Mouse (Mus musculus) limb, embryonic 13.5 days (tissue): ENCODE results near the gene Ssr2. TPM values are rescaled to one million over a fixed set of nuclear protein-coding genes. Genes with fewer than 3 reads are reported as not detected.

ENCODE experiments used
- ATAC-seq: fragments of 200-750 bp; cut with Nextera tagmentation; 2 replicates; pipeline ENCODE4 v1.8.0; 2017; ENCODE audit warnings: low read depth, moderate number of reproducible peaks, moderate TSS enrichment; ENCODE audit not compliant: low FRiP score
- H3K27ac ChIP-seq: fragments of 300-500 bp; sonication (generic); 2 replicates; pipeline ENCODE4 v1.5.1; 2015; ENCODE audit warnings: inconsistent platforms, mild to moderate bottlenecking, moderate library complexity
- H3K27me3 ChIP-seq: fragments of 300-500 bp; sonication (generic); 2 replicates; pipeline ENCODE4 v1.6.1; 2015; ENCODE audit warnings: mild to moderate bottlenecking, inconsistent platforms
- H3K36me3 ChIP-seq: fragments of 300-500 bp; sonication (generic); 2 replicates; pipeline ENCODE4 v1.6.1; 2015; ENCODE audit warnings: inconsistent platforms, mild to moderate bottlenecking, moderate library complexity
- H3K4me1 ChIP-seq: fragments of 300-500 bp; sonication (generic); 2 replicates; pipeline ENCODE4 v1.6.1; 2015; ENCODE audit warnings: inconsistent platforms
- H3K4me2 ChIP-seq: fragments of 300-500 bp; sonication (generic); replicated peaks from 2 replicates; pipeline ENCODE4 v1.6.1; 2015; ENCODE audit warnings: inconsistent platforms, mild to moderate bottlenecking, moderate library complexity
- H3K4me3 ChIP-seq: fragments of 300-500 bp; sonication (generic); 2 replicates; pipeline ENCODE4 v1.5.1; 2015; ENCODE audit warnings: moderate library complexity, mild to moderate bottlenecking, inconsistent platforms
- H3K9ac ChIP-seq: fragments of 300-500 bp; sonication (generic); 2 replicates; pipeline ENCODE4 v1.6.1; 2015; ENCODE audit warnings: mild to moderate bottlenecking, inconsistent platforms
- H3K9me3 ChIP-seq: fragments of 300-500 bp; sonication (generic); 2 replicates; pipeline ENCODE4 v1.6.1; 2016; ENCODE audit warnings: inconsistent platforms
- WGBS: fragments of 180-500 bp; shearing (Covaris S2); methylation state at CpG from one replicate; pipeline ENCODE4 v1.1.7; 2015; 5-methylcytosine and 5-hydroxymethylcytosine counted together
- polyA plus RNA-seq: library from polyadenylated mRNA; unstranded; fragments of >200 nt; fragmentation: Nextera tagmentation; extraction: Ambion mirVana; gene quantifications from 2 replicates; pipeline ENCODE4 v1.2.1, GENCODE M21; 2015

Ssr2 gene
- polyA plus RNA-seq, 1 experiment from 2014 or later: 306 TPM

GRCm38 (mm10) chr3:88555731-88556130 lies 19.9 kb upstream of the Ssr2 start:
- Histone ChIP-seq H3K4me1 (peaks cover 26% of the 10 kb centered on the region), H3K9me3 (no peaks in the 10 kb centered on the region), H3K27me3 (no peaks in the 10 kb centered on the region), H3K36me3 (peaks cover 53% of the 10 kb centered on the region), H3K9ac (no peak overlapping the region), H3K27ac (no peak overlapping the region), H3K4me3 (no peak overlapping the region), H3K4me2 (peak overlapping the region; percentile 81; the same call in 1 of the 2 replicates)
- ATAC-seq: no peak
- WGBS: 94% methylated on average over 6 of the region's 6 CpGs

GRCm38 (mm10) chr3:88556616-88557015 lies 19.1 kb upstream of the Ssr2 start:
- H3K9me3 ChIP-seq: no peaks in the 10 kb centered on the region
- H3K4me1 ChIP-seq: peaks cover 22% of the 10 kb centered on the region
- no peaks in the 10 kb centered on the region for H3K27me3 ChIP-seq
- H3K9ac ChIP-seq: no peak overlapping the region
- H3K4me2 ChIP-seq: no peak overlapping the region
- H3K36me3 ChIP-seq: peaks cover 62% of the 10 kb centered on the region
- 92% methylated on average over 8 of the region's 8 CpGs for WGBS
- no peak for ATAC-seq
- no peak overlapping the region for H3K4me3 ChIP-seq
- H3K27ac ChIP-seq: no peak overlapping the region

GRCm38 (mm10) chr3:88559596-88559995 lies 16.1 kb upstream of the Ssr2 start:
- peaks cover 91% of the 10 kb centered on the region for H3K36me3 ChIP-seq
- no peak overlapping the region for H3K4me3 ChIP-seq

GRCm38 (mm10) chr3:88561989-88562388 lies 13.7 kb upstream of the Ssr2 start:
- Histone ChIP-seq H3K36me3 (peaks cover 99% of the 10 kb centered on the region), H3K9ac (no peak overlapping the region), H3K4me3 (no peak overlapping the region), H3K27ac (no peak overlapping the region), H3K9me3 (no peaks in the 10 kb centered on the region), H3K4me1 (no peaks in the 10 kb centered on the region), H3K4me2 (no peak overlapping the region), H3K27me3 (no peaks in the 10 kb centered on the region)
- WGBS: 77% methylated on average over 4 of the region's 4 CpGs
- ATAC-seq: no peak

More at GRCm38 (mm10) chr3:88559596-88559995, 16.1 kb upstream of the Ssr2 start:
- Histone ChIP-seq H3K4me1 (peaks cover 12% of the 10 kb centered on the region), H3K9me3 (no peaks in the 10 kb centered on the region), H3K9ac (no peak overlapping the region), H3K27me3 (no peaks in the 10 kb centered on the region), H3K4me2 (no peak overlapping the region), H3K27ac (no peak overlapping the region)
- ATAC-seq: no peak
- WGBS: 94% methylated on average over 9 of the region's 9 CpGs

- no peaks in the 10 kb centered on the region for H3K9me3 ChIP-seq
- WGBS: 76% methylated on average over 4 of the region's 4 CpGs
- H3K27me3 ChIP-seq: no peaks in the 10 kb centered on the region
- H3K4me2 ChIP-seq: no peak overlapping the region
- ATAC-seq: no peak
- no peak overlapping the region for H3K9ac ChIP-seq
- H3K36me3 ChIP-seq: peaks cover 100% of the 10 kb centered on the region
- no peak overlapping the region for H3K27ac ChIP-seq
- no peaks in the 10 kb centered on the region for H3K4me1 ChIP-seq
- H3K4me3 ChIP-seq: no peak overlapping the region
Measured at GRCm38 (mm10) chr3:88563442-88563841, 12.2 kb upstream of the Ssr2 start.

GRCm38 (mm10) chr3:88563966-88564365 lies 11.7 kb upstream of the Ssr2 start:
- 79% methylated on average over 7 of the region's 7 CpGs for WGBS

GRCm38 (mm10) chr3:88566116-88566515 lies 9.6 kb upstream of the Ssr2 start:
- H3K4me2 ChIP-seq: no peak overlapping the region
- H3K27me3 ChIP-seq: no peaks in the 10 kb centered on the region
- no peak overlapping the region for H3K27ac ChIP-seq
- ATAC-seq: no peak
- no peak overlapping the region for H3K4me3 ChIP-seq
- H3K4me1 ChIP-seq: no peaks in the 10 kb centered on the region
- H3K36me3 ChIP-seq: peaks cover 97% of the 10 kb centered on the region
- no peak overlapping the region for H3K9ac ChIP-seq
- H3K9me3 ChIP-seq: no peaks in the 10 kb centered on the region
- WGBS: 92% methylated on average over 3 of the region's 3 CpGs

More at GRCm38 (mm10) chr3:88563966-88564365, 11.7 kb upstream of the Ssr2 start:
- H3K4me1 ChIP-seq: no peaks in the 10 kb centered on the region
- H3K4me3 ChIP-seq: no peak overlapping the region
- H3K27me3 ChIP-seq: no peaks in the 10 kb centered on the region
- no peak overlapping the region for H3K27ac ChIP-seq
- no peaks in the 10 kb centered on the region for H3K9me3 ChIP-seq
- peaks cover 100% of the 10 kb centered on the region for H3K36me3 ChIP-seq
- no peak for ATAC-seq
- no peak overlapping the region for H3K9ac ChIP-seq
- H3K4me2 ChIP-seq: no peak overlapping the region

- H3K9ac ChIP-seq: no peak overlapping the region
- WGBS: 95% methylated on average over 4 of the region's 4 CpGs
- H3K27ac ChIP-seq: no peak overlapping the region
- no peak overlapping the region for H3K4me2 ChIP-seq
- ATAC-seq: no peak
- H3K9me3 ChIP-seq: no peaks in the 10 kb centered on the region
- no peaks in the 10 kb centered on the region for H3K27me3 ChIP-seq
- H3K36me3 ChIP-seq: peaks cover 92% of the 10 kb centered on the region
- H3K4me1 ChIP-seq: no peaks in the 10 kb centered on the region
- no peak overlapping the region for H3K4me3 ChIP-seq
Measured at GRCm38 (mm10) chr3:88566536-88567061, 9.1 kb upstream of the Ssr2 start.

- 96% methylated on average over 6 of the region's 6 CpGs for WGBS
Measured at GRCm38 (mm10) chr3:88567892-88568291, 7.8 kb upstream of the Ssr2 start.

GRCm38 (mm10) chr3:88568615-88569014 lies 7.1 kb upstream of the Ssr2 start:
- H3K4me3 ChIP-seq: no peak overlapping the region
- H3K4me2 ChIP-seq: no peak overlapping the region
- peaks cover 72% of the 10 kb centered on the region for H3K36me3 ChIP-seq
- H3K9ac ChIP-seq: no peak overlapping the region
- no peaks in the 10 kb centered on the region for H3K9me3 ChIP-seq
- WGBS: 96% methylated on average over 2 of the region's 2 CpGs
- no peaks in the 10 kb centered on the region for H3K4me1 ChIP-seq
- H3K27me3 ChIP-seq: no peaks in the 10 kb centered on the region
- ATAC-seq: no peak
- H3K27ac ChIP-seq: no peak overlapping the region

More at GRCm38 (mm10) chr3:88567892-88568291, 7.8 kb upstream of the Ssr2 start:
- no peak for ATAC-seq
- H3K9ac ChIP-seq: no peak overlapping the region
- no peak overlapping the region for H3K4me3 ChIP-seq
- H3K36me3 ChIP-seq: peaks cover 79% of the 10 kb centered on the region
- H3K9me3 ChIP-seq: no peaks in the 10 kb centered on the region
- no peaks in the 10 kb centered on the region for H3K4me1 ChIP-seq
- no peaks in the 10 kb centered on the region for H3K27me3 ChIP-seq
- H3K27ac ChIP-seq: no peak overlapping the region
- H3K4me2 ChIP-seq: no peak overlapping the region

GRCm38 (mm10) chr3:88569093-88569492 lies 6.6 kb upstream of the Ssr2 start:
- no peak for ATAC-seq
- H3K27me3 ChIP-seq: no peaks in the 10 kb centered on the region
- WGBS: 91% methylated on average over 2 of the region's 2 CpGs
- no peak overlapping the region for H3K9ac ChIP-seq
- no peak overlapping the region for H3K4me2 ChIP-seq
- H3K27ac ChIP-seq: no peak overlapping the region
- H3K36me3 ChIP-seq: peaks cover 67% of the 10 kb centered on the region
- no peaks in the 10 kb centered on the region for H3K9me3 ChIP-seq
- no peak overlapping the region for H3K4me3 ChIP-seq
- H3K4me1 ChIP-seq: no peaks in the 10 kb centered on the region

- Histone ChIP-seq H3K27me3 (no peaks in the 10 kb centered on the region), H3K9ac (no peak overlapping the region), H3K4me2 (no peak overlapping the region), H3K4me1 (no peaks in the 10 kb centered on the region), H3K36me3 (peaks cover 61% of the 10 kb centered on the region), H3K27ac (no peak overlapping the region), H3K4me3 (no peak overlapping the region), H3K9me3 (no peaks in the 10 kb centered on the region)
- no peak for ATAC-seq
- WGBS: 94% methylated on average over 5 of the region's 5 CpGs
Measured at GRCm38 (mm10) chr3:88569694-88570093, 6.0 kb upstream of the Ssr2 start.

- 94% methylated on average over 10 of the region's 10 CpGs for WGBS
- H3K4me1 ChIP-seq: no peaks in the 10 kb centered on the region
- no peak overlapping the region for H3K4me3 ChIP-seq
- H3K4me2 ChIP-seq: no peak overlapping the region
- H3K27me3 ChIP-seq: no peaks in the 10 kb centered on the region
- H3K9me3 ChIP-seq: no peaks in the 10 kb centered on the region
- no peak for ATAC-seq
- H3K9ac ChIP-seq: no peak overlapping the region
- peaks cover 55% of the 10 kb centered on the region for H3K36me3 ChIP-seq
- H3K27ac ChIP-seq: no peak overlapping the region
Measured at GRCm38 (mm10) chr3:88570341-88570740, 5.3 kb upstream of the Ssr2 start.
